10 mouse cellular contexts compared by ENCODE assay signal in the genomic region with DNA sequence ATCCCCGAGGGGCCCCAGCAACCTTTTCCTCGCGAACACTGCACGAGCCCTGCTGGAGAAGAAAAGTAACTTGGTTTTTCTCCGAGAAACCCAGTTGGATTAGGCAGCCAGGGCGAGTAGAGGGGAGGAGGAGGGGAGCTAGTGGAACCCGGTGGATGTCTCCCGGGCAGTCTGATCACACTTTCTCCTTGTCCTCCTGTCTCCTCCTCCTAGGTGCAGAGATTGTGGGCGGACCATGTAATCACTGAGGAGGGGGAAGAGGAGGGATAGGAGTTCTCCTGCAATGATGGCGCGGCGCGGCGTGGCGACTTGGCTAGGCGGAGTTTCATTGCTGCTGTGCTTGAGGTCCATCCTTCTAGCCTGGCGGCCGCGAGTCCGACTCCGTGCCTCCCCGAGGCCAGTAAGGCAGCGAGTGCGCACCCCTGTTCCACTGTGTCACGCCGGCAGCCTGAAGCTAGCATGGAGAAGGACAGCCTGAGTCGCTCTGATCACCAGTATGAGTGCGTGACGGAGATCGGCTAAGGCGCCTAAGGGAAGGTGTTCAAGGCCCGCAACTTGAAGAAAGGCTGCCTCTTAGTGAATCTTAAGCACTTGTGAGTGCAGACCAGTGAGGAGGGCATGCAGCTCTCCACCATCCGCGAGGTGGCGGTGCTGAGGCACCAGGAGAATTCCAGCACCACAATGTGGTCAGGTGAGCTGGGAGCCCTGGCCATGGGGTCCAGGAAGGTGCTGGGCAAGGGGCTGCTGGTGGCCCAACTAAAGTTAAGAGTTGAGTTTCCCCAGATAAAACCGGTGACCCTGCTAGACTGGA. TPM values are rescaled to one million over a fixed set of nuclear protein-coding genes. Genes with fewer than 3 reads are reported as not detected.
DNase-seq lines count a peak whose midpoint lies in the region; ATAC-seq and TF ChIP-seq lines count a peak whose summit lies in the region.
"Not testable (repeated sequence)": the region's sequence is repeated elsewhere in the genome, so short reads cannot be mapped to it uniquely, and the experiment has no call there.
"Had no signal": no experiment of that assay in that cellular context is flagged by ENCODE, and none has a peak within 500 bp of the region (broad histone marks: within the 10 kb centered on the region; RNA-seq: fewer than 3 reads in every experiment).

No protein-coding gene starts in this region.

- H3K27ac ChIP-seq in embryonic facial prominence, embryonic 11.5 days (replicated peaks; ENCODE audit: low read depth, low read length); hindbrain, postnatal 0 days; layer of hippocampus, adult 2 months; limb, embryonic 15.5 days; midbrain, embryonic 15.5 days; stomach, embryonic 15.5 days: not testable (repeated sequence)

- 0% methylated on average over 23 of the region's 36 CpGs for WGBS in embryonic facial prominence, embryonic 11.5 days
- WGBS in hindbrain, postnatal 0 days, result under 1% methylated on average over 20 of the region's 36 CpGs
- WGBS in limb, embryonic 15.5 days, result 0% methylated on average over 25 of the region's 36 CpGs
- WGBS in midbrain, embryonic 15.5 days, result under 1% methylated on average over 28 of the region's 36 CpGs
- WGBS in stomach, embryonic 15.5 days, result 0% methylated on average over 24 of the region's 36 CpGs

- not testable (repeated sequence) for H3K9me3 ChIP-seq in embryonic facial prominence, embryonic 11.5 days (replicated peaks; ENCODE audit: control insufficient read depth, low read length); hindbrain, postnatal 0 days (ENCODE audit: low read length); limb, embryonic 15.5 days; midbrain, embryonic 15.5 days; stomach, embryonic 15.5 days

- ATAC-seq in embryonic facial prominence, embryonic 11.5 days (replicated peaks; ENCODE audit: insufficient number of reproducible peaks, low FRiP score, low TSS enrichment, low read depth), result peak; percentile 87
- peak; percentile 93 for ATAC-seq in hindbrain, postnatal 0 days
- ATAC-seq in limb, embryonic 15.5 days (ENCODE audit: insufficient number of reproducible peaks, low FRiP score, low TSS enrichment, low read depth), result peak; percentile 48; the same call in 1 of the 2 replicates
- peak; percentile 95 for ATAC-seq in midbrain, embryonic 15.5 days (replicated peaks)
- ATAC-seq in stomach, embryonic 15.5 days (ENCODE audit: insufficient read depth, low FRiP score, low read depth), result not testable (repeated sequence)

- H3K36me3 ChIP-seq in embryonic facial prominence, embryonic 11.5 days (replicated peaks; ENCODE audit: control insufficient read depth, insufficient read depth, low read depth, low read length); hindbrain, postnatal 0 days (ENCODE audit: insufficient read depth, low read length); limb, embryonic 15.5 days; midbrain, embryonic 15.5 days (replicated peaks); stomach, embryonic 15.5 days: not testable (repeated sequence)

- peak; percentile 54 for TF ChIP-seq CTCF in hindbrain, postnatal 0 days (IDR thresholded peaks at IDR 0.05; ENCODE audit: low read depth)
- TF ChIP-seq CTCF in layer of hippocampus, adult 2 months (conservative IDR thresholded peaks at IDR 0.05), result peak; percentile 56

- intact Hi-C loops in gastrocnemius, postnatal 14 days (cut with DNase I; ENCODE audit: low total_unique reads), result not testable (repeated sequence)

- peak overlapping the region; percentile 30 for H3K4me2 ChIP-seq in embryonic facial prominence, embryonic 11.5 days (ENCODE audit: low read depth, low read length)
- H3K4me2 ChIP-seq in hindbrain, postnatal 0 days (ENCODE audit: low read depth, low read length), result peak overlapping the region; percentile 41; the same call in 1 of the 2 replicates
- peak overlapping the region; percentile 43 for H3K4me2 ChIP-seq in limb, embryonic 15.5 days
- H3K4me2 ChIP-seq in midbrain, embryonic 15.5 days, result peak overlapping the region; percentile 50
- peak overlapping the region; percentile 50 for H3K4me2 ChIP-seq in stomach, embryonic 15.5 days

- not testable (repeated sequence) for H3K4me1 ChIP-seq in embryonic facial prominence, embryonic 11.5 days (ENCODE audit: control insufficient read depth, insufficient read depth, low read length); hindbrain, postnatal 0 days (ENCODE audit: insufficient read depth, low read length); limb, embryonic 15.5 days; midbrain, embryonic 15.5 days; stomach, embryonic 15.5 days

- H3K27me3 ChIP-seq in embryonic facial prominence, embryonic 11.5 days (ENCODE audit: control insufficient read depth, insufficient read depth, low read length); hindbrain, postnatal 0 days (ENCODE audit: insufficient read depth, low read length); limb, embryonic 15.5 days; midbrain, embryonic 15.5 days (replicated peaks); stomach, embryonic 15.5 days (replicated peaks): not testable (repeated sequence)

- DNase-seq in adrenal gland, adult 18-20 months (ENCODE audit: low spot score in 2 of 2), result peak; percentile 37 to 50
- DNase-seq in embryonic facial prominence, embryonic 11.5 days (ENCODE audit: low spot score), result peak; percentile 47
- DNase-seq in gastrocnemius, postnatal 14 days, result peak; percentile 21
- peak; percentile 45 for DNase-seq in hindbrain, postnatal 0 days (ENCODE audit: low spot score)
- DNase-seq in layer of hippocampus, adult 2 months (ENCODE audit: low spot score in 2 of 2), result peak; percentile 28 to 65

- peak overlapping the region; percentile 15; the same call in 1 of the 2 replicates for H3K4me3 ChIP-seq in embryonic facial prominence, embryonic 11.5 days (ENCODE audit: low read depth, low read length)
- H3K4me3 ChIP-seq in hindbrain, postnatal 0 days (ENCODE audit: low read length), result peak overlapping the region; percentile 22
- peak overlapping the region; percentile 47 for H3K4me3 ChIP-seq in layer of hippocampus, adult 2 months
- H3K4me3 ChIP-seq in limb, embryonic 15.5 days, result peak overlapping the region; percentile 25
- H3K4me3 ChIP-seq in midbrain, embryonic 15.5 days, result peak overlapping the region; percentile 42
- peak overlapping the region; percentile 28 for H3K4me3 ChIP-seq in stomach, embryonic 15.5 days (replicated peaks)

- not testable (repeated sequence) for H3K9ac ChIP-seq in embryonic facial prominence, embryonic 11.5 days (replicated peaks; ENCODE audit: low read length); hindbrain, postnatal 0 days (replicated peaks; ENCODE audit: low read length); limb, embryonic 15.5 days; midbrain, embryonic 15.5 days; stomach, embryonic 15.5 days

RNA-seq across cellular contexts. Expression of a gene that starts 13.6 kb away (rescaled TPM):
- not detected for total RNA-seq in adrenal gland, adult 18-20 months (2021)
- polyA plus RNA-seq in embryonic facial prominence, embryonic 11.5 days (2014; fragmentation: Nextera tagmentation; extraction: Ambion mirVana), result 0.11 TPM in 2 replicates
- total RNA-seq in gastrocnemius, postnatal 14 days (2021), result not detected
- total RNA-seq in hindbrain, postnatal 0 days (2014; rRNA removed), result 0.10 TPM in 1 of 2 replicates, not detected in the other
- 0.56 and 0.57 TPM in 2 replicates for polyA plus RNA-seq in hindbrain, postnatal 0 days (2015; fragmentation: Nextera tagmentation; extraction: Ambion mirVana)
- not detected for total RNA-seq in layer of hippocampus, adult 2 months (2021)
- polyA plus RNA-seq in limb, embryonic 15.5 days (2015; fragmentation: Nextera tagmentation; extraction: Ambion mirVana), result not detected in 2 replicates
- polyA plus RNA-seq in midbrain, embryonic 15.5 days (2015; fragmentation: Nextera tagmentation; extraction: Ambion mirVana), result 0.23 and 0.41 TPM in 2 replicates
- polyA plus RNA-seq in stomach, embryonic 15.5 days (2015; fragmentation: Nextera tagmentation; extraction: Ambion mirVana), result 0.12 and 0.23 TPM in 2 replicates
- total RNA-seq: CH12.LX; monocyte, adult 5-6 weeks had no signal
